Mouse (Mus musculus): ENCODE results near the gene Trak1. TPM values are rescaled to one million over a fixed set of nuclear protein-coding genes. Genes with fewer than 3 reads are reported as not detected.
A peak's percentile ranks its signal among the peaks of the same experiment; 100 is the strongest.

Gene Trak1
- polyA plus RNA-seq, 1 experiment from 2014 or later, result 49.9 TPM

- Histone ChIP-seq H3K36me3 (ENCODE audit: poor library complexity, severe bottlenecking) (peaks cover 19% of the 10 kb centered on the region), H3K4me1 (peaks cover 36% of the 10 kb centered on the region), H3K27me3 (no peaks in the 10 kb centered on the region), H3K4me3 (no peak overlapping the region), H3K9ac (no peak overlapping the region), H3K9me3 (replicated peaks) (no peaks in the 10 kb centered on the region), H3K27ac (no peak overlapping the region), H3K4me2 (no peak overlapping the region)
- 84% methylated on average over 2 of the region's 2 CpGs for WGBS
- no peak for ATAC-seq
Measured at GRCm38 (mm10) chr9:121394882-121395281, 97.6 kb downstream of the Trak1 start.

DNA sequence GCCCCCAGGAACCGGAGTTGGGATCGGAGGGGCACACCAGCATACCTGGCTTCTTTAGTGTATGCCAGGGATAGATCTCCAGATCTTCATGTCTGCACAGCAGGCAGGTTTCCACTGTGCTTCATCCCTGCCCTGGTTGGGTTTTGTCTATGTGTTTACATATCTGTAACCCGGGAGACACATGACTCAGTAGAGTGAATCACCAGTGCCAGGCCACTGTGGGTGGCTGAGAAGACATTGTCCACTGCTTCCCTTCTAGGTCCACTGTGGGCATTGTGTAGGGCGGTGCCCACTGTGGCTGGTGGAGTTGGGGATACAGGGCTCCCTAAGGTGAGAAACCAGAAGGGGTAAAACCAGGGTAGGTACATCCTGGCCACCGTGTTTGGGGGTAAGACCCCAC, 98.5 kb downstream of the Trak1 start:
- no peak for ATAC-seq
- WGBS, result 97% methylated on average over 5 of the region's 5 CpGs
- H3K4me1 ChIP-seq, result peaks cover 45% of the 10 kb centered on the region

DNA sequence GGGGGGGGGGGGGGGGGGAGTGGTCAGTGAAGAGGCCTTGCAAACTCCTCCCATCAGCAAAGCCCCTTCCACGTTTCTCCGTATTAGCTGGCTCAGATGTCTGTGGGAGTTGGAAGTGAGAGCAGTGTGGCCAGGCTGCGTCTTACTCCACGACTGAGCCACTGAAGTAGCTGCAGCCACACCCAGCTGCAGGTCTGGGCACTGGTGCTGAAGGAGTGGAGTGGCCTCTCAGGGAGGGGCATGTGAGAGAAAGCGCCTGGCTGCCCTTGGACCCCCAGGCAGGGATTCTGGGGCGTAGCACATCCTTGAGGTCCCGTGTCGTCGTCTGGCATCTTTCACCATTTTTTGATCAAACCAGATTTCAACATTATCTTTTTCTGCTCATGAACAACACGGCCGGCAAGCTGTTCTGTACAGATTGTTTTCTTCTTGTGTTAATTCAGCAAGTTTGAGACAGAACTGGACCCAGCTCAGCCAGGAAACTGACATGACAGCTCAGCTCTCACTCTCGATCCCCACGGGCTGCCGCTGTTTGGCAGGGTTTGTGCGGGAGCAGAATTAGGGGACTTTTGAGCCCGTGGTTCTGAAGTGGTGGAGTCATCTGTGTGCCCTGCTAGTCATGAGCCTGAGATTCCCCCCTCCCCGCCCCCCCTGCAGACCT, 100.9 kb downstream of the Trak1 start:
- peak overlapping the region; percentile 43 for H3K9ac ChIP-seq
- WGBS, result 54% methylated on average over 17 of the region's 17 CpGs
- H3K36me3 ChIP-seq (ENCODE audit: poor library complexity, severe bottlenecking), result peaks cover 5% of the 10 kb centered on the region; the same call in 1 of the 2 replicates
- H3K4me2 ChIP-seq, result peak overlapping the region; percentile 41
- no peaks in the 10 kb centered on the region for H3K9me3 ChIP-seq (replicated peaks)
- no peaks in the 10 kb centered on the region for H3K27me3 ChIP-seq
- peak; percentile 52; the same call in 1 of the 2 replicates for ATAC-seq
- peaks cover 68% of the 10 kb centered on the region for H3K4me1 ChIP-seq
- H3K4me3 ChIP-seq, result no peak overlapping the region
- H3K27ac ChIP-seq, result peak overlapping the region; percentile 95

More for the DNA sequence above, 98.5 kb downstream of the Trak1 start:
- no peaks in the 10 kb centered on the region for H3K27me3 ChIP-seq
- peaks cover 18% of the 10 kb centered on the region for H3K36me3 ChIP-seq (ENCODE audit: poor library complexity, severe bottlenecking)
- H3K4me3 ChIP-seq, result no peak overlapping the region
- H3K9me3 ChIP-seq (replicated peaks), result no peaks in the 10 kb centered on the region
- H3K4me2 ChIP-seq, result no peak overlapping the region
- H3K9ac ChIP-seq, result no peak overlapping the region
- H3K27ac ChIP-seq, result 0 out of 2 replicates have a peak overlapping the region, but pooled peaks have one; percentile 5

DNA sequence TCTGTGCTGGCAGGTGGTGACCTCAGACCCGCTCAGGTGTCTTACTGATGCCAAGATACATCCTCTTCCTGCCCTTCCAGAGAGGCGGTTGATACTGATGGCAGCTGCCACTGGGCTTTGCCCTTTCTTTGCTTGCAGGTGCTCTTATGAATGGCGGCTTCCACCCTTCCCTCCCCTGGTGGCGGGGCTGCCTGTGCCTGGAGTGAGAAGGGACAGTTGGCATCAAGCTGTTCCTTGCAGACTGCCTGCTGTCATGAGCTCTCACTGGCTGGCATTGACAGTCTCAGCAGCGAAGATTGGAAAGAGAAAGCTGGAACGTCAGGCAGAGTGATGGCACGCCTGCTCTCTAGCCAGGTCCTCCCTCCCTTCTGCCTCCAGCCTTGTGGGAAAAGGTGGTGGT, 101.5 kb downstream of the Trak1 start:
- peak; percentile 77 for ATAC-seq
- 31% methylated on average over 7 of the region's 7 CpGs for WGBS
- H3K4me3 ChIP-seq, result no peak overlapping the region
- H3K27me3 ChIP-seq, result no peaks in the 10 kb centered on the region
- peak overlapping the region; percentile 95 for H3K27ac ChIP-seq
- H3K4me2 ChIP-seq, result peak overlapping the region; percentile 41
- peaks cover 5% of the 10 kb centered on the region; the same call in 1 of the 2 replicates for H3K36me3 ChIP-seq (ENCODE audit: poor library complexity, severe bottlenecking)
- peaks cover 73% of the 10 kb centered on the region for H3K4me1 ChIP-seq
- no peaks in the 10 kb centered on the region for H3K9me3 ChIP-seq (replicated peaks)
- peak overlapping the region; percentile 43 for H3K9ac ChIP-seq

DNA sequence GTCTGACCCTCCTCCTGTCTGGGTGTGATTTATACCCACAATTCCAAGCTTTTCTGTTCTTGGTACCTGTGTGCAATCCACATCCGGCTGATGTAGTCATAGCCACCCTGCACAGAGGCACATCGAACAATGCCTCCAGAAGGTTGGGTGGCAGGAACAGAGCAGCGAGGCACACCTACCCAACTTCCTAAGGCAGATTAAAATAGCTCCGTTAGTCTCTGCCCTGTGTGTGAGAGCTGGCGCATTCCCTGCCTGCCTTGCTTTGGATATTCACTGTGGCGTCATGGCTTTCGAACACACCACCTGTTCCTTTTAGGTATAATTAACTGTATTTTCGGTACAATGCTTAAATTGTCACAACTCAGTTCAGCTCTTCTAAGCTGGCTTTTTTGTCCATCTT, 103.3 kb downstream of the Trak1 start:
- no peak for ATAC-seq
- WGBS, result 77% methylated on average over 8 of the region's 8 CpGs

DNA sequence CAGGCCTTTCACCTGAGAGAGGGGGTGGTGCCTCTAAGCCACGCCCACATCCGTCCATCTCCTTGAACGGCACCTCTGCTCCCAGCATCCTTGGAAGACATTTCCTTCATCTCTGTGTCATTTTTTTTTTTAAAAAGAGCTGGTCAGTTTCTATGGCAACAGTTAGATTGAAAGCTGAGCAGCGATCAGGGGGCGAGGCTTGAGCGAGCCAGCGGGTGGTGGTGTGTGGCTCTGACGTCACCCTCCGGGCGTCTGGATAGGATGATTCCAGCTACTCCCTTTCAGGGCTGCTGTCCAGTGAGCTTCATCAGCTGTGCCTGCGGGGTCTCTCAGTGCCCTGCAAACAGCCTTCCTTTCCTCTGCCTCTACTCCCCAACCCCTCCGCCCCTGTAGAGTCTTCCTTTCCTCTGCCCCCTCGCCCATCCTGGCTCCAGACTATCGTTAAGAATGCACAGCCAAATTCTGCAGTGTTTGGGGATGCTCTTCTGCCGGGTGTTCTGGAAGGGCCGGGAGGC, 105.9 kb downstream of the Trak1 start:
- H3K4me3 ChIP-seq, result peak overlapping the region; percentile 43
- no peaks in the 10 kb centered on the region for H3K9me3 ChIP-seq (replicated peaks)
- peaks cover 4% of the 10 kb centered on the region; the same call in 1 of the 2 replicates for H3K36me3 ChIP-seq (ENCODE audit: poor library complexity, severe bottlenecking)
- peak overlapping the region; percentile 89 for H3K27ac ChIP-seq
- peak overlapping the region; percentile 60 for H3K4me2 ChIP-seq
- peaks cover 75% of the 10 kb centered on the region for H3K4me1 ChIP-seq
- ATAC-seq, result peak; percentile 87
- H3K9ac ChIP-seq, result peak overlapping the region; percentile 67
- H3K27me3 ChIP-seq, result no peaks in the 10 kb centered on the region
- WGBS, result 18% methylated on average over 16 of the region's 16 CpGs

More for the DNA sequence above, 103.3 kb downstream of the Trak1 start:
- H3K4me3 ChIP-seq, result no peak overlapping the region
- H3K27me3 ChIP-seq, result no peaks in the 10 kb centered on the region
- peaks cover 92% of the 10 kb centered on the region for H3K4me1 ChIP-seq
- H3K9ac ChIP-seq, result no peak overlapping the region
- no peaks in the 10 kb centered on the region; the same call in 1 of the 2 replicates for H3K36me3 ChIP-seq (ENCODE audit: poor library complexity, severe bottlenecking)
- no peak overlapping the region for H3K27ac ChIP-seq
- no peak overlapping the region for H3K4me2 ChIP-seq
- H3K9me3 ChIP-seq (replicated peaks), result no peaks in the 10 kb centered on the region

DNA sequence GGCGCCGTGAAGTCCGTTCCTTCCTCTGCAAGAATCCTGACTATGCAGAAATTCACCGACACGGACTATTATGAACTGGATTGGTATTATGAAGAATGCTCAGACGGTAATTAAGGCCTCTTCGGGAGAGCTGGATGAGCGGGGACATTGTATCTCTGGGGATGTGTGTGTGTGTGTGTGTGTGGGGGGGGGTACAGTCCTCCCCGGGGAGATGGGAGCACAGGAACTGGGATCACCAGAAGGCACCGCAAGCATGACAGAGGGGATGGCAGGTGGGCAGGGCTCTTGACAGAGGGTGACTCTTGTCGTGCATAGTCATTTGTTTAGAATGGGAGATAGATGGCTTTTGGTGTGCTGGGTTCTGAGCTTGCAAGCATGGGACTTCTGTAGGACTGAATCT, 106.4 kb downstream of the Trak1 start:
- no peaks in the 10 kb centered on the region for H3K27me3 ChIP-seq
- 54% methylated on average over 11 of the region's 11 CpGs for WGBS
- H3K4me3 ChIP-seq, result peak overlapping the region; percentile 43
- no peaks in the 10 kb centered on the region for H3K9me3 ChIP-seq (replicated peaks)
- peaks cover 4% of the 10 kb centered on the region; the same call in 1 of the 2 replicates for H3K36me3 ChIP-seq (ENCODE audit: poor library complexity, severe bottlenecking)
- H3K9ac ChIP-seq, result peak overlapping the region; percentile 67
- H3K27ac ChIP-seq, result peak overlapping the region; percentile 89
- peaks cover 70% of the 10 kb centered on the region for H3K4me1 ChIP-seq
- H3K4me2 ChIP-seq, result peak overlapping the region; percentile 60
- ATAC-seq, result peak; percentile 46

- Histone ChIP-seq H3K4me1 (peaks cover 55% of the 10 kb centered on the region), H3K9ac (no peak overlapping the region), H3K9me3 (replicated peaks) (no peaks in the 10 kb centered on the region), H3K27me3 (no peaks in the 10 kb centered on the region), H3K36me3 (ENCODE audit: poor library complexity, severe bottlenecking) (peaks cover 4% of the 10 kb centered on the region; the same call in 1 of the 2 replicates), H3K4me3 (peak overlapping the region; percentile 43; the same call in 1 of the 2 replicates), H3K27ac (no peak overlapping the region), H3K4me2 (peak overlapping the region; percentile 60)
- 95% methylated on average over 8 of the region's 8 CpGs for WGBS
- no peak for ATAC-seq
Measured at GRCm38 (mm10) chr9:121405088-121405681, 107.9 kb downstream of the Trak1 start.

GRCm38 (mm10) chr9:121405792-121406191, 108.5 kb downstream of the Trak1 start:
- WGBS, result 97% methylated on average over 4 of the region's 4 CpGs
- Histone ChIP-seq H3K36me3 (ENCODE audit: poor library complexity, severe bottlenecking) (peaks cover 4% of the 10 kb centered on the region; the same call in 1 of the 2 replicates), H3K27ac (no peak overlapping the region), H3K4me3 (no peak overlapping the region), H3K4me1 (peaks cover 49% of the 10 kb centered on the region), H3K4me2 (no peak overlapping the region; the same call in 1 of the 2 replicates), H3K9ac (no peak overlapping the region), H3K27me3 (no peaks in the 10 kb centered on the region), H3K9me3 (replicated peaks) (no peaks in the 10 kb centered on the region)
- no peak for ATAC-seq

DNA sequence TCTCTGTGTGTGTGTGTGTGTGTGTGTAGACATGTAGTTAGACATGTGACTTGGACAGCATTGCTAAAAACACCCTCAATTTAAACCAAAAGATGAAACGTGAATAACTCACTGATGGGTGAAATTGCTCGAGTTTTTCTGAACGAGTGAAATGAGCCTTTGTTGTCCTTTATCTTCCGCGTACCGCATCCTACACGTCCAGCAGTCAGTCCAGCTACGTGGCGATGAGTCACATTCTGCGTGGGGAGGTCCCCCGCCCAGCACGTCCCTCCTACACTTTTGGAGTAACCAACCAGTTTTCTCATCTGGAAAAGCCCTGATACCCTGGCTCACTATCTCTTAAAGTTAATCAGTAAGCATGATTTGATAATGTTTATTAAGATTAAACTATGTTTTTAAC, 116.9 kb downstream of the Trak1 start:
- Histone ChIP-seq H3K4me1 (no peaks in the 10 kb centered on the region), H3K36me3 (ENCODE audit: poor library complexity, severe bottlenecking) (peaks cover 14% of the 10 kb centered on the region), H3K4me3 (no peak overlapping the region), H3K4me2 (no peak overlapping the region), H3K9ac (no peak overlapping the region), H3K27me3 (no peaks in the 10 kb centered on the region), H3K9me3 (replicated peaks) (no peaks in the 10 kb centered on the region), H3K27ac (no peak overlapping the region)
- WGBS, result 88% methylated on average over 12 of the region's 12 CpGs
- ATAC-seq, result no peak

GRCm38 (mm10) chr9:121415626-121416241, 118.4 kb downstream of the Trak1 start:
- no peaks in the 10 kb centered on the region for H3K27me3 ChIP-seq
- no peak overlapping the region for H3K9ac ChIP-seq
- no peak overlapping the region for H3K4me3 ChIP-seq
- H3K4me1 ChIP-seq, result no peaks in the 10 kb centered on the region
- H3K36me3 ChIP-seq (ENCODE audit: poor library complexity, severe bottlenecking), result peaks cover 14% of the 10 kb centered on the region
- H3K9me3 ChIP-seq (replicated peaks), result no peaks in the 10 kb centered on the region
- whole genome bisulfite sequencing, result 80% methylated on average over 19 of the region's 19 CpGs
- no peak for ATAC-seq
- no peak overlapping the region for H3K27ac ChIP-seq
- no peak overlapping the region for H3K4me2 ChIP-seq

DNA sequence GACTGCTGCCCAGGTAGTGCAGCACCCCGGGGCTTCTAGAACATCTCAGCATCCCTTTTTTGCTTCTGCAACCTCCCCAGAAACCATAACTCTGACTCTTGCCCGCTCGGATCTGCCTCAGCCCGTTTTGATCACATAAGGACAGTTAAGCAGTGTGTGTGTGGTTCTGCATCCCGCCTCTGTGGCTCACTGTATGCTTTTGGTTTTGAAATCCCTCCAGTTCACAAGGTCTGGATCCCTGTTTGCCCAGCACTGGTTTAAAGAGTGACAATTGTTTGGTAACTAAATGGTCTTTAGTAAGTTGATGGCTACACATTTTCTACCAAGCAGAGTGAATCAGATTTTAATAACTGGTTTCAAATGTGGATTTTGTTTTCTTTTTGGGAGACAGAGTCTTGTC, 119.2 kb downstream of the Trak1 start:
- no peak overlapping the region for H3K4me3 ChIP-seq
- no peaks in the 10 kb centered on the region for H3K27me3 ChIP-seq
- H3K9ac ChIP-seq, result no peak overlapping the region
- no peak overlapping the region for H3K27ac ChIP-seq
- no peak overlapping the region for H3K4me2 ChIP-seq
- 97% methylated on average over 5 of the region's 5 CpGs for WGBS
- H3K4me1 ChIP-seq, result no peaks in the 10 kb centered on the region
- H3K36me3 ChIP-seq (ENCODE audit: poor library complexity, severe bottlenecking), result peaks cover 14% of the 10 kb centered on the region
- no peaks in the 10 kb centered on the region for H3K9me3 ChIP-seq (replicated peaks)
- ATAC-seq, result no peak

Measured in forebrain, embryonic 13.5 days (tissue).